Mouse (Mus musculus): ENCODE measurements at regions not wholly inside any gene's neighbourhood (a gene's known extent, or its start where the extent isn't known, plus 50 kb on each side); places are given as distances from the start of the nearest gene placed in this dataset.
"Not testable (repeated sequence)": the region's sequence is repeated elsewhere in the genome, so short reads cannot be mapped to it uniquely, and the experiment has no call there.

DNA sequence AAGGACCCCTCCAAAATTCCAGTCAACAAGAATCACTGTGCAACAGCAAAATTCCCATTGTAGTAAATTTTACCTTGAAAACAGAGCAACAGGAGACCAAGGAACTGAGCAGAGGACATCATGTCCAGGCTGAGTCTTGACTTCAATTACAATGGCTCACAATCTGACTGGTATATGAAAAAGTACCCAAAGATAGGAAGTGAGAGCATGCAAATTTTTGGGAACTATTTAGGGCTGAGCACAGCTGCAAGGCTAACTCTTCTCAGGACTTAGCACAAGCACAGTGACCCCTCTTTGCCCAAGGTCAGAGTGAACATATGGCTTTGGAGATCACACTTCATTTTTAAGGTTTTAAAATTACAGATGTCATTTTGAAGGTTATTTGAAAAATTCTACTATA, 1096.7 kb upstream of the Tacstd2 start:
- not testable (repeated sequence) for DNase-seq (ENCODE audit: low spot score)

- DNase-seq (ENCODE audit: low spot score) = no peak
Observed at GRCm38 (mm10) chr6:68631787-68632186, 1096.2 kb upstream of the Tacstd2 start.

DNA sequence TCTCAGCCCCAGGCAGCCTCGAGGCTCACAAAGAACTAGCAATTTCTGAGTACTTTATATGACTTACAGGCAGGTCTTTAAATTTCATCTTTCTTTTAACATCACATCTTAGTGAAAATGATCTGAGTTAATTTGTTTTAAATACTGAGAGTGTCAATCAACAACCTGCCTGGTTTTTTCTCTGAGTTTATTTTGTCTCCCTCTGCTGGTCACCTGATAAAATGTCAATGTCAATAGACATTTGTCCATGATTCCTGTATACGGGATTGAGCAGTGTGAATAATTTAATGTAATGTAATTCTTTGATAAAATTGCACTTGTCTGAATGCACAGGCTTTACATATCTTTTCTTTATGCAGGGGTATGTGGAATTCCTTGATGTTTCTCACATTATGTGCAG, 1070.4 kb upstream of the Tacstd2 start:
- DNase-seq (ENCODE audit: low spot score) = no peak
